Mouse (Mus musculus) adrenal gland, adult 2 months (tissue): ENCODE measurements around the gene Ublcp1. TPM values are rescaled to one million over a fixed set of nuclear protein-coding genes. Genes with fewer than 3 reads are reported as not detected.

Source experiments
- DNase-seq: peaks from one replicate; pipeline ENCODE4 v3.0.0; 2021
- polyA plus RNA-seq: library from polyadenylated mRNA; depleted of rRNA; stranded (reverse); fragments of >200 nt; gene quantifications from 2 replicates; pipeline ENCODE4 v1.2.3, GENCODE M21; 2012
- total RNA-seq, 2 experiments: library from RNA; stranded (reverse); gene quantifications; 2 replicates each; pipeline ENCODE4 v1.2.3; 2021

Ublcp1 gene
- total and polyA plus RNA-seq, 3 experiments = 1.6 to 47.8 (median 34.3) TPM

- no peak for DNase-seq
Observed at GRCm38 (mm10) chr11:44494643-44495323, 24.5 kb upstream of the Ublcp1 start.

GRCm38 (mm10) chr11:44489117-44489516 lies 18.8 kb upstream of the Ublcp1 start:
- DNase-seq = no peak

DNA sequence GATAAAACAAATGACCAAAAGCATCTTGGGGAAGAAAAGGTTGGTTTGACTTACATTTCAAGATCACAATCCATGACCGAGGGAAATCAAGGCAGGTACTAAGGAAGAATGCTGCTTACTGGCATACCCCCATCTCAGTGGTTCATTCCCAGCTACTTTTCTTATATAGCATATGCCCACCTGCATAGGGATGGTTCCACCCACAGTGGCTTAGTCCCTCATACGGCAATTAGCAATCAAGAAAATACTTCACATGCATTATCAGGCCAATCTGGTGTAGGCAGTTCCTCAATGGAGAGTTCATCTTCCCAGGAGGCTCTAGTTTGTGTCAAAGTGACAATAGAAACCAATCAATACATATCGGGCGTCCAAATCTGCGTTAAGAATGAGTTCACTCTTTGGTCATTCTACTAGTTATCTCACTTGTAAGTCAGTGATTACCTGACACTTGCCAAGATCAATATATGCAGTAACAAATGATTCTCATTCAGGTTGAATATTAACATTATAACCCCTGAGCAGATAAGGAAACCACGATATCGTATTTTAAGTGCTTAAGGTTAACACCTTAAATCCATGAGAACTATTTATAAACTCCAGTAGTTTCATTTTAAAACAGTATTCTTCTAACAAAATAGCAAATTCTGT lies 14.9 kb upstream of the Ublcp1 start:
- DNase-seq = no peak

- DNase-seq = no peak
Observed at GRCm38 (mm10) chr11:44480246-44480645, 9.9 kb upstream of the Ublcp1 start.

- no peak for DNase-seq
Observed at GRCm38 (mm10) chr11:44478382-44478781, 8.1 kb upstream of the Ublcp1 start.

GRCm38 (mm10) chr11:44476445-44476844 lies 6.1 kb upstream of the Ublcp1 start:
- DNase-seq = no peak

DNA sequence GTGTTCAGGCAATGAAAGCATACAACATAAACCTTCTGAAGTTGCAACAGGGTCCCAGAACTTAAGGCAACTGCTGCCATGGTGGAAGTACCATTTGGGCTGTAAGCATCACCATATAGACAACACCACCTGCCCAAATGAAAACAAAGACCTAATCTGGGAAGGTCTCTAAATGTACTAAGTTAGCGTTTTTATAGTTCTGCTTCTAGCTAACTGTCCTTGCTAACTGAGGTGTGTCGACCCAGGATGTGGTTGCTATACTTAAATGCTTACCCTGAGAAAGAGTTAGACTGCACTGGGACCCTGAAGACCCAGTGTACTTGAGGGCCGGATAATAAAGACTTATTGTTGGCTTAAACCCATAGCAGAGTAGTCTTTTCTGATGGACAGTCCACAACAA lies 5.2 kb upstream of the Ublcp1 start:
- DNase-seq = no peak

- DNase-seq = peak; percentile 10
Observed at GRCm38 (mm10) chr11:44471337-44471995, 1.2 kb upstream of the Ublcp1 start.

GRCm38 (mm10) chr11:44469646-44470431 lies 459 bp downstream of the Ublcp1 start:
- no peak for DNase-seq

DNA sequence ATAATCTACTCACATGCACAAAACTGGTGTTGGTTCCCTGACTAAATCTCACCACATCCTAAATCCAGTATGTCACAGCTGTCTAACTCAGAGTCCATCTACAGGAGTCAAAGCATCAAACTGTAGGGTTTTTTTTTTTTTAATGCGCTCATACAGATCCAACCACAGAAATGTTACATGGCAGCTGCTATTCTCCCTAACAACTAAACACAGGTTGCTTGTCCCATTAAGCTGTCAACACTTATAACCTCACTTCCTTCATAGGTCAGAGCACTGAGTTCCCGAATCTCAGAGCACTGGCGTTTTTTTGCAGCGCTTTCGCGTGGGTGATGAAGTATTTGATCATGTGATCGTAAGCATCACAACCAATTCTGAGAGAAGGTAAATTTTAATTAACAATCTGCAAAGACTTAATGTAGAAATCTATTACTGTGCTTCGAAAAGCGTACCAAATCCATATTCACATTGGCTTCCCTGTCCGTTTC lies 1.9 kb downstream of the Ublcp1 start:
- no peak for DNase-seq

DNA sequence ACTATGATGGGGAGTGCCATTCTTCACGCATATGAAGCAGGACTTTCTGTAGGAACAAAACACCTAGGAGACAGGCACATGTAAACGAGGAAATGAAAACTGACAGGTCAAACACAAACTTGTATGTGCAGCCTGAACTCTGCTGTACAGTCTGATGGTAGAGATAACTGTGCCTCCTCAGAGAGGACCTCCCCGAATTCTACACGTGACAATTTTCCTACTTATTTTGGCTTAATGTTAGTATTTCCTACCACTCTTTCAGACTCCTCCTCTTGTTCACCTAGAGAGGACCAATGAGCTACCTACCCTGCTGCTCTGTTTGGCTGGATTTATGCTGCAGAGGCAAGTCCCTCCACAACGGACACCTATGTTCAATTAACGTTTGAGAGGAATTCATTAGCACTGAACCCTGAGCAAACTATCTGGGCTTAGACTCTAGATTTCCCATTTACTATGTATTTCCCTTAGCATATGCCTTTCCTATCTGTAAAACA lies 3.3 kb downstream of the Ublcp1 start:
- DNase-seq = no peak

DNA sequence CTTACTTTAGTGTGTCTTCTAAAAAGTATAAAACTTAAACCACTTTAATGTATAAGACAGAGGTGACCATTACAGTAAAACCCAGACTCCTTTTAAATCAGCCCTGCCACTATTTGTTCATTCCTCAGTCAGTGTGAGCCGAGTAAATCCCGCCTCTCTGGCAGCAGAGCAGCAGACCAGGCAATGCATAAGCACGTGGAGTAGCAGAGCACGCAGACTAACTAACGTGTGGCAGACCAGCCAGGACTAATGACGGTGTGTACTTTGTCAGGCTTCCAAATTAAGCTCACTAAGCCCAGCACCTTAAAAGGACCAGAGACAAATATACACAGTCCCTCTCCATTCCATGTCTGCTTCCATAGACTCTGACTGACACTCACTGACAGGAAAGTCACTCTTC lies 8.8 kb downstream of the Ublcp1 start:
- DNase-seq = no peak

GRCm38 (mm10) chr11:44453423-44453822 lies 16.9 kb downstream of the Ublcp1 start:
- peak; percentile 38 for DNase-seq

DNA sequence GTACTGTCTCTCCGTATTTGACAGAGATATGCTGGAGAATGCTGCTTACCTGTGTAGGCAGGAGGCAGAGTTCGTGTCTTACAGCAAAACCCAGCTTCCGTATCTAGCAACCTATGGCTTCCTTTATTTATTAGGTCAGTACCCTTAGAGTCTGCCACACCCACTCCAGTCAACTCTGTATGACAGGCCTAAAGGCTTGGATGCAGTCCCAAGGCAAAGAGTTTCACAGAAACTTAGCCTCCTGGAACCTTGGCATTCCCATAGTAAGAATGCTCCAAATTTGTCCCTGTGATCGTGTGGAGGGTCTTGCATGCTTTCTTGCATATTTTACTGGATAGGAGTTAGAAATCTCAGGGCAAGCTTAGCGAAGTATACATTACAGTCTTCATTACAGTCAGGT lies 18.3 kb downstream of the Ublcp1 start:
- DNase-seq = peak; percentile 23

- DNase-seq = no peak
Observed at GRCm38 (mm10) chr11:44451046-44451445, 19.3 kb downstream of the Ublcp1 start.

- DNase-seq = no peak
Observed at GRCm38 (mm10) chr11:44437786-44438185, 32.5 kb downstream of the Ublcp1 start.

DNA sequence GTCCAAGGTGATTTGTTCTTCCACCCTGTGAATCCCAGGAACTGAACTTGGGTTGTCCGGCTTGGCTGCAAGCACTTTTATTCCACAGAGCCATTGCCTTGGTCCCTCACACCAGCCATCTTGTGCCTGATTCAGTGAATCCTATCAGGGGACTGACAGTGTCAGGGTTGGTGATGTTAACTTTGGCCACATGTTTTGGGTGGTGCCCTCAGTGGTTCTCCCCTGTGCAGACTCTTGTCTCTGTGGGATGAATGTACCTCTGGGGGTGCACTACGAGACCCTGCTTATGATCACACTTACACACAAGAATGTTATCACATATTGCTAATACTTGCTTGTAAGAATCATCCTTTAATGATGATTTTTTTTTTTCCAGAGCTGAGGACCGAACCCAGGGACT lies 40.3 kb downstream of the Ublcp1 start:
- no peak for DNase-seq

DNA sequence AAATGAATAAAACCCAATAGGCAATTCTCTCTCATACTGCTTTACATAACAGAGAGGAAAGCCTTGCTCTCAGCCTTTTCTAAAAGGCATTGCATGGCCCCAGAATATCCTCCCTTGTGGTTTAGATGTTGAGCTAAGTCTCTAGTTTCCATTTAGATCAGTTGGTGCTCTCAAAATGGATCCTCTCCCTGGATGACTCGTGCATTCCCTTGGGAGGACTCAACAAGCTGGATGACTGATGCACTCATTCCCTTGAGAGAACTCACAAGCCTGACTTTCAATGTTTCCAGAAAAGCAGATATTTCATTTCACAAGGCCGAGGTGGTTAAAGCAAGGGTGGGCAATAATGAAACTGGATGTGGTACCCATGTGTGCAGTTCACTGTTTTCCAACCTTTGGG lies 42.3 kb downstream of the Ublcp1 start:
- DNase-seq = no peak

DNA sequence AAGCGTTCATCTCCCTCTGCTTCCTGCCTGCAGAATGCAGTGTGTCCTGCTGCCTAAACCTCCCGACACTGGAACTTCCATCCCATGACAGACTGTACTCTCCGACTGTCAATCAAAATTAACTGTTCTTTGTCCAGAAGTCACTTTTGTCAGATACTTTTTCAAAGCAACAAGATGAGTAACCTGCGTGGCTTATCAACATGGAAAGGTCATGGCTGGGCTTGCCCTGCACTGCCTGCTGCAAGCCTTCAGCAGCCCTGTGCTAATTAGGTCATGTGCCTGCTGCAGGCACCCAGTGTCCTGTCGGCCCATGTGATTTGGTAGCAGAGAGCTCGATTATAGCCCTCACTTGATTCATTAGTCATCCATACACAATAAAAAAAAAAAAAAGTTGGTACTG lies 44.7 kb downstream of the Ublcp1 start:
- peak; percentile 73 for DNase-seq

GRCm38 (mm10) chr11:44425006-44425405 lies 45.3 kb downstream of the Ublcp1 start:
- peak; percentile 69 for DNase-seq

GRCm38 (mm10) chr11:44423955-44424354 lies 46.3 kb downstream of the Ublcp1 start:
- no peak for DNase-seq

GRCm38 (mm10) chr11:44423261-44423660 lies 47.0 kb downstream of the Ublcp1 start:
- DNase-seq = no peak
